Mouse (Mus musculus): ENCODE measurements around the gene Tldc2.

DNA sequence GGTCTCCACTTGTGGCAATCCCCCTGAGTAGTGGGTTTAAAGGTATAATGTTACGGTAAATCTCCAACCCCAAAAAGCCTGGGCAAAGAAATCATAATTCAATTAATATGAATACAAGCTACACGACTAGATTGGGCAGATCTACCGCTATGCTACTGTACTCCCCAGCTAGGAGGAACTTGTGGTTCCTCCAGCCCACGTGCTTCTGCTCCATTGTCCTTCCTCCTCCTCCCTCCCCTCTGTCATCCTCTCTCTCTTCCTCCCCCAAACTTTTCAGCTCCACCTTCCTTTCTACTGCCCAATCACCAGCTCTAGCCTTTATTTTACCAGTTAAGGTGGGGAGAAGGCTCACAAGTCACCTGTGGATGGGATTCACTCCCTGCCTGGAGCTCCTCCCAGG lies 21.4 kb downstream of the Tldc2 start:
- TF ChIP-seq CTCF (conservative IDR thresholded peaks at IDR 0.05 in 1 of 2, IDR thresholded peaks at IDR 0.05 in 1 of 2; ENCODE audit: low read depth in 2 of 2, low read length in 2 of 2) (no peak), POLR2A (IDR thresholded peaks at IDR 0.05; ENCODE audit: low read depth, low read length) (no peak), ZMIZ1 (IDR thresholded peaks at IDR 0.05; ENCODE audit: low read depth, low read length) (no peak), MXI1 (IDR thresholded peaks at IDR 0.05; ENCODE audit: low read depth, low read length) (no peak), SIN3A (IDR thresholded peaks at IDR 0.05; ENCODE audit: low read length) (no peak), MAFK (IDR thresholded peaks at IDR 0.05; ENCODE audit: insufficient replicate concordance, low read length) (no peak), EP300 (IDR thresholded peaks at IDR 0.05; ENCODE audit: low read length) (no peak), ZNF384 (IDR thresholded peaks at IDR 0.05; ENCODE audit: low read depth, low read length) (no peak), CHD2 (IDR thresholded peaks at IDR 0.05; ENCODE audit: low read length) (no peak), RCOR1 (conservative IDR thresholded peaks at IDR 0.05; ENCODE audit: low read depth, low read length) (no peak), POLR2AphosphoS2 (IDR thresholded peaks at IDR 0.05; ENCODE audit: low read depth, low read length) (no peak), ZC3H11A (IDR thresholded peaks at IDR 0.05; ENCODE audit: low read depth, low read length) (no peak)

Measured in CH12.LX (cell line).